Mouse (Mus musculus): ENCODE data around the gene Anapc16.

The Anapc16 gene

GRCm38 (mm10) chr10:59971813-59972212 is 31.1 kb downstream of the Anapc16 start:
- DNase-seq (ENCODE audit: low read depth, low spot score) = no peak

GRCm38 (mm10) chr10:59970450-59971062 is 32.4 kb downstream of the Anapc16 start:
- DNase-seq (ENCODE audit: low read depth, low spot score) = no peak

- peak; percentile 73 for DNase-seq (ENCODE audit: low read depth, low spot score)
These were observed 33.0 kb downstream of the Anapc16 start for GRCm38 (mm10) chr10:59969821-59970449.

- no peak for DNase-seq (ENCODE audit: low read depth, low spot score)
These were observed 35.5 kb downstream of the Anapc16 start for GRCm38 (mm10) chr10:59967309-59967942.

- no peak for DNase-seq (ENCODE audit: low read depth, low spot score)
These were observed 36.2 kb downstream of the Anapc16 start for GRCm38 (mm10) chr10:59966743-59967142.

- no peak for DNase-seq (ENCODE audit: low read depth, low spot score)
These were observed 37.1 kb downstream of the Anapc16 start for GRCm38 (mm10) chr10:59965788-59966187.

GRCm38 (mm10) chr10:59965362-59965695 is 37.6 kb downstream of the Anapc16 start:
- no peak for DNase-seq (ENCODE audit: low read depth, low spot score)

- DNase-seq (ENCODE audit: low read depth, low spot score) = peak; percentile 72
These were observed 38.2 kb downstream of the Anapc16 start for GRCm38 (mm10) chr10:59964504-59965361.

GRCm38 (mm10) chr10:59963609-59964008 is 39.3 kb downstream of the Anapc16 start:
- no peak for DNase-seq (ENCODE audit: low read depth, low spot score)

- DNase-seq (ENCODE audit: low read depth, low spot score) = no peak
These were observed 43.4 kb downstream of the Anapc16 start for GRCm38 (mm10) chr10:59959517-59959916.

GRCm38 (mm10) chr10:59958458-59958857 is 44.5 kb downstream of the Anapc16 start:
- DNase-seq (ENCODE audit: low read depth, low spot score) = no peak

- DNase-seq (ENCODE audit: low read depth, low spot score) = no peak
These were observed 45.5 kb downstream of the Anapc16 start for GRCm38 (mm10) chr10:59957171-59958149.

- DNase-seq (ENCODE audit: low read depth, low spot score) = no peak
These were observed 46.3 kb downstream of the Anapc16 start for GRCm38 (mm10) chr10:59956681-59957080.

GRCm38 (mm10) chr10:59953564-59954039 is 49.3 kb downstream of the Anapc16 start:
- DNase-seq (ENCODE audit: low read depth, low spot score) = no peak

GRCm38 (mm10) chr10:59952781-59953563 is 50.0 kb downstream of the Anapc16 start:
- DNase-seq (ENCODE audit: low read depth, low spot score) = no peak

GRCm38 (mm10) chr10:59952152-59952780 is 50.7 kb downstream of the Anapc16 start:
- DNase-seq (ENCODE audit: low read depth, low spot score) = no peak

GRCm38 (mm10) chr10:59951211-59952151 is 51.5 kb downstream of the Anapc16 start, which contains the start of gene Ddit4:
Gene Ddit4, minus strand, starts transcription at chr10:59951834.
- DNase-seq (ENCODE audit: low read depth, low spot score) = peak; percentile 99

- DNase-seq (ENCODE audit: low read depth, low spot score) = no peak
These were observed 52.2 kb downstream of the Anapc16 start for GRCm38 (mm10) chr10:59950716-59951191.

All from mesoderm, embryonic 11.5 days (tissue).